In genomic region chr1:188633736-188634135, GRCm38 (mm10) we compare ENCODE assay signal across 9 mouse cellular contexts.
DNase-seq lines count a peak whose midpoint lies in the region; TF ChIP-seq lines count a peak whose summit lies in the region.
"Had no signal": no experiment of that assay in that cellular context is flagged by ENCODE, and none has a peak within 500 bp of the region (broad histone marks: within the 10 kb centered on the region; RNA-seq: fewer than 3 reads in every experiment).

No protein-coding gene starts in this region.

- no peaks in the 10 kb centered on the region for H3K79me2 ChIP-seq in heart, adult 2 months (replicated peaks; ENCODE audit: control insufficient read depth, insufficient read depth, low read length)

- H3K9ac ChIP-seq in heart, adult 2 months (ENCODE audit: low read depth, low read length) = no peak overlapping the region

- H3K27me3 ChIP-seq in heart, adult 2 months (ENCODE audit: control insufficient read depth, insufficient read depth, low read length) = no peaks in the 10 kb centered on the region

- intact Hi-C loops in heart, adult 2 months (cut with DNase I) = loop anchor here (5.0 kb wide), 1 partner anchor 1496 kb away; no protein-coding TSS in a partner anchor

- peak; percentile 65 for TF ChIP-seq CTCF in heart, adult 2 months (IDR thresholded peaks at IDR 0.05)

- no peak for TF ChIP-seq POLR2A in heart, adult 2 months (IDR thresholded peaks at IDR 0.05; ENCODE audit: insufficient read depth, low read depth, low read length)

- TF ChIP-seq EP300 in heart, adult 2 months (IDR thresholded peaks at IDR 0.05; ENCODE audit: insufficient read depth, low read depth, low read length) = no peak

- H3K4me3 ChIP-seq in heart, adult 2 months = no peak overlapping the region

- 41% methylated on average over 4 of the region's 4 CpGs for WGBS in heart, adult 2 months

- DNase-seq in heart, adult 2 months = no peak
- DNase-seq in heart, adult 8-10 months (ENCODE audit: low spot score) = no peak
- DNase-seq in ES-CJ7 (ENCODE audit: low read depth, low spot score) = peak; percentile 30
- peak; percentile 70 to 71 for DNase-seq in cerebellum, postnatal 10 days
- DNase-seq in layer of hippocampus, postnatal 25 days (ENCODE audit: extremely low spot score in 1 of 2, low spot score in 1 of 2) = peak; percentile 14 to 39
- peak; percentile 31 for DNase-seq in right cerebral cortex, postnatal 25 days
- DNase-seq in B cell, adult 2 months = no peak
- DNase-seq in spleen, adult 18-20 months = no peak

- H3K36me3 ChIP-seq in heart, adult 2 months (ENCODE audit: control insufficient read depth, insufficient read depth, low read length) = no peaks in the 10 kb centered on the region
- H3K36me3 ChIP-seq: G1E had no signal

- H3K27ac ChIP-seq in heart, adult 2 months = no peak overlapping the region

- H3K4me1 ChIP-seq in heart, adult 2 months (ENCODE audit: control insufficient read depth, insufficient read depth, low read length) = no peaks in the 10 kb centered on the region

Comparison
In these comparisons a context has a peak if more than half of its experiments do, and no peak if none do; other contexts are left out.
1. DNase-seq: peak in ES-CJ7 (single experiment), cerebellum, postnatal 10 days (2 of 2), layer of hippocampus, postnatal 25 days (2 of 2) and right cerebral cortex, postnatal 25 days (single experiment); none in heart, adult 2 months (0 of 2), heart, adult 8-10 months (single experiment), B cell, adult 2 months (0 of 2) and spleen, adult 18-20 months (0 of 2).